Mouse (Mus musculus): ENCODE measurements at regions not wholly inside any gene's neighbourhood (a gene's known extent, or its start where the extent isn't known, plus 50 kb on each side); places are given as distances from the start of the nearest gene placed in this dataset.
"Not testable (repeated sequence)": the region's sequence is repeated elsewhere in the genome, so short reads cannot be mapped to it uniquely, and the experiment has no call there.

GRCm38 (mm10) chr6:41225382-41225781 lies 76.7 kb upstream of the Try4 start:
- no peak for DNase-seq (ENCODE audit: low spot score in 2 of 2)

- no peak for DNase-seq (ENCODE audit: low spot score in 2 of 2)
These were observed 83.7 kb upstream of the Try4 start for GRCm38 (mm10) chr6:41218415-41218814.

DNA sequence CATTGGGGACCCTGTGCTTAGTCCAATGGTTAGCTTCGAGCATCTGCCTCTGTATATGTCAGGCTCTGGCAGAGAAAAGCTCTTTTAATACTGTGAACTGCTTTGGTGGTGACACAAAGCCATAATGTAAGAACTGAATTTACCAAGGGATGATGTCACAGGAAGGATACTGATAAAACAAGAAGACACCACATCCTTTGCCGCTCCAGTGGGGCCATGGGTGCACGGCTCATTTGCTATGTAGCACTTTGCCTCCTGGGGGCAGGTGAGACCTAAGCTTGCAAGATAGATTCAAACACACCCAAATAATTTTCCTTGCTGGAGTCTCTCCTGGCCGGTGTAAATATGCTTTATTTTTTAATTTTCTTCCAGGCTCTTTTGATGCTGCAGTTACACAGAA lies 86.2 kb upstream of the Try4 start:
- no peak for DNase-seq (ENCODE audit: low spot score in 2 of 2)

GRCm38 (mm10) chr6:41205864-41206263 lies 96.2 kb upstream of the Try4 start:
- DNase-seq (ENCODE audit: low spot score in 2 of 2) = no peak

DNA sequence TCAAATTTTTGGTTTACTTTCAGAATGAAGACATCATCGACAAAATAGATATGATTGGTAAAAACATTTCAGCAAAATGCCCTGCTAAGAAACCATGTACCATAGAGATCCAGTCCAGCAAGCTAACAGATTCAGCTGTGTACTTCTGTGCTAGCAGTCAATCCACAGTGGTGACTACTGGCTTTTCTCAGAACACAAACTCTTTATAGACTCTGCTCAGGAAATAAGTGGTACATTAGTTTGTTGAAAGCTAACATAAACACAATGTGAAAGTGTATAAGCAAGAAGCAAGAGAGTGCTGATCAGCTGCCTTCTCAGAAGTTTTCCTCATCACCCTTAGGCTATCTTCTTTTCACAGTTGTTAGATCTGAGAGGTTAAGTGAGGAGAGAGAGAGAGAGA lies 99.2 kb upstream of the Try4 start:
- DNase-seq (ENCODE audit: low spot score in 2 of 2) = no peak

DNA sequence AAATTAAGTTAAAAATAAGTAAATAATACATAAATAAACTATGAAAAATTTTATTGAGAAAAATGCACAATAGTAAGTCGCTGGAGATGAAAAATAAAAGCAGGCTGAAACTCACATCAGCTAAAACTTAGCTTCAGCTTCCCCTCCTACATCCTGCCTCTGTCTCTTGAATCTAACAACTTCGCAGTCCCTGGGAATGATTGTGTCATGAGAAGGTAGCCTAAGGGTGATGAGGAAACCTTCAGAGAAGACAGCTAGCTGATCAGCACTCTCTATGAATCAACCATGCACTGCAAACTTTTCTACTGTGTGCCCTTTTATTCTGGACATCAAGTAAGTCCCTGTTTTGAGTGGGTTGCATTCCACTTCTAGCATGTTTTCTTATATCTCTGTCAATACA lies 99.8 kb upstream of the Try4 start:
- DNase-seq (ENCODE audit: low spot score in 2 of 2) = no peak

DNA sequence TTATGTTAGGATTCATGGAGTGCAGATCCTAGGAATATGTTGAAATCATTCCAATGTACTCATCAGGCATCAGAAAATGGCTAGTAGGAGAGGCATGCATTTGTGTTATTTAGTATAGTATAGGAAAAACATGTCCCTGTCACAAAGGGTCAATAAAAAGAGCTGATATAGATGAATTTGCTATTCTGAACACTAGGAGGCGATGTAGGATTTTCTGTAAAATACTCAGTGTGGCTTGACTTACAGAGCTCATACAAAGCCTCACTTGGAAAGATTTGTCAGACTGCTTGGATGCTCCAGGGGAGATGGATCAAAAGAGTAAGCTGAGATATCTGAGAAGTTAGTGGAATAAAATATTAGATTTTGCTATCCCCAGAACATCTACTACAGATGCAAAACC lies 107.6 kb upstream of the Try4 start:
- DNase-seq (ENCODE audit: low spot score in 2 of 2) = no peak

GRCm38 (mm10) chr6:41191734-41192326 lies 110.2 kb upstream of the Try4 start:
- DNase-seq (ENCODE audit: low spot score in 2 of 2) = no peak

GRCm38 (mm10) chr6:41188910-41189309 lies 113.2 kb upstream of the Try4 start:
- no peak for DNase-seq (ENCODE audit: low spot score in 2 of 2)

DNA sequence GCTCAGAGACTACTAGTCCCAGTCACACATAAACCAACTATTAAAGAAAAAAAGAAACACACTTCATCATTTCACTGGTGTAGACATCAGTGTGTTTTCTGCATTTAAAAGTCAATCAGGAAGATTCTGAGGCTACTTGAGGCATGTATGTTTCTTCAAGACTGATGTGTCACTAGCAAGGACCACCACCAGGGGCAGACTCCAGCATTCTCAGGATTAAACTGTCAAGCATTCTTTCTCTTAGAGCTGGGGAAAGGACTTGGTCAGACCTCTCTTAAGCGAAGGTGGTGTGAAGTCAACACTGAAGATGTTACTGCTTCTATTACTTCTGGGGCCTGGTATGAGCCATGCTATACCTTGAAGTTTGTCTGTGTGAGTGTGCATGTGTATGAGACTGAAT lies 114.1 kb upstream of the Try4 start:
- DNase-seq (ENCODE audit: low spot score in 2 of 2) = no peak

GRCm38 (mm10) chr6:41178896-41179295 lies 123.2 kb upstream of the Try4 start:
- DNase-seq (ENCODE audit: low spot score in 2 of 2) = no peak

DNA sequence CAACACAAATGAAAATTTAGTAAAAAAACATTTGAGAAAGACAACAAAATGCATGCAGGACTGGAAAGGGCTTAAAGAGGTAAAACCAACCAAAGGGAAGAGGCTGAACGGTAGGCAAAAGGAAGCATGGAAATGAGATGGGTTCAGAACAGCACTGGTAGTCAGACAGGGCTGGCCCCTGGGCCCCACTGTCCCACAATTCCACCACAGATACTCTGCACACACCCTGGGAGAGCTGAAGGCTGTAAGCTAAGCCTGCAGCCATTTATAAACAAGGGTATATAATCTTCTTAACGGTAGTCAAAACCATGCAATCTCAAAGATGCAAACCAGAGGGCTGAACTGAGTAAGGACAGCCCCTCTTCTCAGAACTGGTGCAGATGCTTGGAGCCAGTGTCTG lies 124.0 kb upstream of the Try4 start:
- no peak for DNase-seq (ENCODE audit: low spot score in 2 of 2)

GRCm38 (mm10) chr6:41177152-41177551 lies 124.9 kb upstream of the Try4 start:
- DNase-seq (ENCODE audit: low spot score in 2 of 2) = no peak

DNA sequence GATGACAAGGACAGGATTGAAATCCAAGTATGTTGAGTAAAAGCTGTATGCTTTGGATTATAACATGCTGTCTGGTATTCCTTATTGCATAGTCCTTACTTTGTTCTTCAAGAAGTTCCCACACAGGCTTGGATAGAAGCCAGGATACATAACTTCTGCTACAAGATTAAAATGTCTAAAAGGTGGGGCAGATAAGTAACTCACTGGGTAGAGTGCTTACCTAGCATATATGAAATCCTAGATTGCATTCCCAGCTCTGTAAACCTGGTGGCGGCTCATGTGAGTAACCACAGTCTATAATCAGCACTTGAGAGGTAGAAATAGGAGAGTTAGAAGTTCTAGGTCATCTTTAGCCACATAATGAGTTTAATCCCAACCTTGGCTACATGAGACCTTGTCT lies 126.0 kb upstream of the Try4 start:
- no peak for DNase-seq (ENCODE audit: low spot score in 2 of 2)

DNA sequence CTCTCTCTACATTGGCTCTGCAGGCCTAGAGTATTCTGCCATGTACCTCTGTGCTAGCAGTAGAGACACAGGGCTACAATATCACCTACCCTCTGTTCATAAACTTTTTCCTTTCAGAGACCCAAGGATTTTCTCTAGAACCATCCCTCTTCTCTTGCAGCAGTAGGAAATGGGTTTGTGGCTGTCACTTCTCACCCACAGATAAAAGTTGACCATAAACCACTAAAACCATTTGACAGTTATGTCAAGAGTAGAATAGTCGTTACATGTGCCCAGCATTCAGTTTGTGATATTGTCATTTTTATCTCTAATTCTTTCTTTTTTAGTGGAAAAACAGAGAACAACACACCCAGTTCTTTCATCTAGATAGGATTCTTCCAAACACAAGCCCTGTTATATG lies 128.2 kb upstream of the 2210010C04Rik start:
- DNase-seq (ENCODE audit: low spot score in 2 of 2) = no peak

GRCm38 (mm10) chr6:41161693-41162092 lies 126.4 kb upstream of the 2210010C04Rik start:
- no peak for DNase-seq (ENCODE audit: low spot score in 2 of 2)

GRCm38 (mm10) chr6:41152101-41152500 lies 116.8 kb upstream of the 2210010C04Rik start:
- DNase-seq (ENCODE audit: low spot score in 2 of 2) = no peak

DNA sequence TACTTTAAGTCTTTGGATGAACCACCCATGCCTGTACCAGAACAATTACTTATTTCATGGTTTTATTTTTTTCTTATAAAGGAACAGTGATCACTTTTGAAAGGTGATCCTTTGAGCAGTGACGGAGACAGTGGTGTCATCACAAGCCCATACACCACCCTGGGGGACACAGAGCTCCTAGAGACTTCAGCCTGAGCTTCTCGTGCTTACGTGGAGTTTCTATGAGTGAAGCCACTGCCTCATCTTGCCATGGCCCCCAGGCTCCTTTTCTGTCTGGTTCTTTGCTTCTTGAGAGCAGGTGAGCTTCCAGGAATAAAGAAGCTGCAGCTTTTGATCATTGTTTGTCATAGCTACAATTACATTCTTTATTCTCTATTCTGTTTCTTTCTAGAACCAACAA lies 116.2 kb upstream of the 2210010C04Rik start:
- no peak for DNase-seq (ENCODE audit: low spot score in 2 of 2)

GRCm38 (mm10) chr6:41140916-41141315 lies 105.6 kb upstream of the 2210010C04Rik start:
- no peak for DNase-seq (ENCODE audit: low spot score in 2 of 2)

DNA sequence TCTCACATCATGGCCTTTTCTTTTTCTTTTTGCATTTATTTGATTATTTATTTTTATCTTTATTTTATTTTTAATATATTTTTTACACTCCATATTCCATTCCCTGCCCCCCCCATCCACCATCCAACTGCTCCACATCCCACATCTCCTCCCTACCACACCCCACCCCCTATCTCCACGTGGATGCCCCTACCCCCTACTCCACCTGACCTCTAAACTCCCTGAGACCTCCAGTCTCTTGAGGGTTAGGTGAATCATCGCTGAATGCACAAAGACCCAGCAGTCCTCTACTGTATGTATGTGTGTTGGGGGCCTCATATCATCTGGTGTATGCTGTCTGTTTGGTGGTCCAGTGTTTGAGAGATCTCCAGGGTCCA lies 102.1 kb upstream of the 2210010C04Rik start:
- not testable (repeated sequence) for DNase-seq (ENCODE audit: low spot score in 2 of 2)

DNA sequence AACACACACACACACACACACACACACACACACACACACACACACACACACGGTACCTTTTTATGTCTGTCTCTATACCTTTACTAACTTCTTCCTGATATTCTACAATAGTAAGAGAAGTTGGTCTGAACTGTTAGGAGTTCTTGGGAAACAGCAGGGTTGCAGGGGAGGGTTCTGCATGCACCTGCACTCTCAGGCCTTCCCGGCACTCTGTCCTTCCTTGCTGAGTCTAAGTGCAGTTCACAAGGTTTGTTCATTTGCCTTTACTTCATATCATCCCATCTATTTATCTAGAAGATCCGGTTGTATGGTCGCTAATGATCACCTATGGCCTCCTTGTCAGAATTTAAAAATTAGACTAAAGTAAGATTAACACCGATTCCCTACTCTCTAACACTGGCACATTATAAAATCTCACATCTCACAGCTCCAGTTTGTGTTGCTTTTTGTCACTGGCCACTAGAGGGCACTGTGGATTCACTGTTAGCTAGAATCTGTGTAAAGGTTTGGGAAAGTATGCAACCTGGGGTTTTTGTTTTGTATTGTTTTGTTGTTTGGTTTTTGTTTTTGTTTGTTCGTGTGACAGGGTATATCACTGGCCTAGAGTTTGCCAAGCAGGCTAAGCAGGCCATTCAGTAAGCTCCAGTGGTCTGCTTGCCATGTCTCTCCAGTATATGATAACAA lies 101.5 kb upstream of the 2210010C04Rik start:
- peak in 1 of 2 experiments; percentile 35 for DNase-seq (ENCODE audit: low spot score in 2 of 2)

DNA sequence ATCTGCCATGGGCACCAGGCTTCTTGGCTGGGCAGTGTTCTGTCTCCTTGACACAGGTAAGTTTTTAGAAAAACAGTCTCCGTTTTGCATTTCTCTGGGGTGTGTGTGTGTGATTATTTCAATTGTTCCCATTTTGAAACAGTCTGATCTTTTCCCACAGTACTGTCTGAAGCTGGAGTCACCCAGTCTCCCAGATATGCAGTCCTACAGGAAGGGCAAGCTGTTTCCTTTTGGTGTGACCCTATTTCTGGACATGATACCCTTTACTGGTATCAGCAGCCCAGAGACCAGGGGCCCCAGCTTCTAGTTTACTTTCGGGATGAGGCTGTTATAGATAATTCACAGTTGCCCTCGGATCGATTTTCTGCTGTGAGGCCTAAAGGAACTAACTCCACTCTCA lies 99.9 kb upstream of the 2210010C04Rik start:
- DNase-seq (ENCODE audit: low spot score in 2 of 2) = no peak

- DNase-seq (ENCODE audit: low spot score in 2 of 2) = no peak
These were observed 94.6 kb upstream of the 2210010C04Rik start for GRCm38 (mm10) chr6:41129906-41130305.

Data from adrenal gland, adult 18-20 months (tissue).